Mouse (Mus musculus): ENCODE measurements around the gene Ctsll3. TPM values are rescaled to one million over a fixed set of nuclear protein-coding genes. Genes with fewer than 3 reads are reported as not detected.

Gene Ctsll3
- total RNA-seq, 1 experiment, result not detected

DNA sequence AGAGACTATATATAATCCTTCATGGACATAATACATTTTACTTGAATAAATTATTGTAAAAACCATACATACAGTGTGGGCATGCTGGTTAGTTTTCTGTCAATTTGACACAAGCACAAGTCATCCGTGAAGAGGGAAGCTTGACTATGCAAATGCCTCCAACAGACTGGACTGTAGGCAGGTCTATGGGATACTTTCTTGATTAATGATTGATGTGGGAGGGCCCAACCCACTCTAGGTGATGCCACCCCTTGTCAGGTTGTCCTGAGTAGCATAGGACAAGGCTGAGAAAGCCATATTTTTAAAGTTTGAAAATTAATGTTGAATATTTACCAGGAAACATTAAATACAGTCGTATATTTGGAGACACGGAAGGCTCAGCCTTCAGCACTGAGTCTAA, 22.1 kb downstream of the Ctsll3 start:
- no peak for TF ChIP-seq MAFK (IDR thresholded peaks at IDR 0.05; ENCODE audit: insufficient read depth, low read depth, low read length)
- no peak for TF ChIP-seq HCFC1 (IDR thresholded peaks at IDR 0.05; ENCODE audit: borderline replicate concordance, insufficient read depth, low read length)
- TF ChIP-seq ZC3H11A (IDR thresholded peaks at IDR 0.05; ENCODE audit: borderline replicate concordance, low read depth, low read length), result no peak
- no peak for TF ChIP-seq ZNF384 (IDR thresholded peaks at IDR 0.05; ENCODE audit: low read depth, low read length)
- no peak for TF ChIP-seq CHD2 (IDR thresholded peaks at IDR 0.05; ENCODE audit: low read depth, low read length)
- no peak for DNase-seq (ENCODE audit: low read depth, low spot score)
- Histone ChIP-seq H3K4me1 (ENCODE audit: control insufficient read depth in 2 of 2, insufficient read depth in 2 of 2, low read length in 2 of 2, poor library complexity in 1 of 2) (no peaks in the 10 kb centered on the region), H3K27ac (ENCODE audit: insufficient read depth, low read depth, low read length, poor library complexity, severe bottlenecking) (no peak overlapping the region), H3K4me3 (ENCODE audit: insufficient read depth in 1 of 2, low read depth in 1 of 2, low read length in 2 of 2, poor library complexity in 1 of 2, severe bottlenecking in 1 of 2) (no peak overlapping the region), H3K9me3 (ENCODE audit: control insufficient read depth, insufficient read depth, low read depth, low read length) (no peaks in the 10 kb centered on the region), H3K36me3 (ENCODE audit: control insufficient read depth, insufficient read depth, low read length, poor library complexity, severe bottlenecking) (no peaks in the 10 kb centered on the region), H3K9ac (ENCODE audit: insufficient read depth, low read depth, low read length, poor library complexity, severe bottlenecking) (no peak overlapping the region)
- in situ Hi-C loops (cut with MboI; ENCODE audit: low sequenced_read_pairs in 2 of 2, unreplicated experiment in 2 of 2), result no loop called here

DNA sequence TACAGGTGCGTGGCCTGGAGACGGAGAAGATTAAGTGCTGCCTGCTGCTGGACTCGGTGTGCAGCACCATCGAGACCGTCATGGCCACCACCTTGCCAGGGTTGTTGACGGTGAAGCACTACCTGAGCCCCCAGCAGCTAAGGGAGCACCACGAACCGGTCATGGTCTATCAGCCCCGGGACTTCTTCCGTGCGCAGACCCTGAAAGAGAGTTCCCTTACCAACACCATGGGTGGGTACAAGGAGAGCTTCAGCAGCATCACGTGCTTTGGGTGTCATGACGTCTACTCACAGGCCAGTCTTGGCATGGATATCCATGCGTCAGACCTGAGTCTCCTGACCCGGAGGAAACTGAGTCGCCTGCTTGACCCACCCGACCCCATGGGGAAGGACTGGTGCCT, 41.5 kb downstream of the Ctsll3 start:
- Histone ChIP-seq H3K27ac (ENCODE audit: insufficient read depth, low read depth, low read length, poor library complexity, severe bottlenecking) (no peak overlapping the region), H3K9me3 (ENCODE audit: control insufficient read depth, insufficient read depth, low read depth, low read length) (no peaks in the 10 kb centered on the region), H3K9ac (ENCODE audit: insufficient read depth, low read depth, low read length, poor library complexity, severe bottlenecking) (no peak overlapping the region), H3K4me1 (ENCODE audit: control insufficient read depth in 2 of 2, insufficient read depth in 2 of 2, low read length in 2 of 2, poor library complexity in 1 of 2) (no peaks in the 10 kb centered on the region), H3K36me3 (ENCODE audit: control insufficient read depth, insufficient read depth, low read length, poor library complexity, severe bottlenecking) (peaks cover 19% of the 10 kb centered on the region; the same call in 1 of the 2 replicates), H3K4me3 (ENCODE audit: insufficient read depth in 1 of 2, low read depth in 1 of 2, low read length in 2 of 2, poor library complexity in 1 of 2, severe bottlenecking in 1 of 2) (no peak overlapping the region)
- no peak for TF ChIP-seq CHD2 (IDR thresholded peaks at IDR 0.05; ENCODE audit: low read depth, low read length)
- no peak for TF ChIP-seq ZNF384 (IDR thresholded peaks at IDR 0.05; ENCODE audit: low read depth, low read length)
- no peak for TF ChIP-seq ZC3H11A (IDR thresholded peaks at IDR 0.05; ENCODE audit: borderline replicate concordance, low read depth, low read length)
- TF ChIP-seq MAFK (IDR thresholded peaks at IDR 0.05; ENCODE audit: insufficient read depth, low read depth, low read length), result no peak
- no peak for TF ChIP-seq HCFC1 (IDR thresholded peaks at IDR 0.05; ENCODE audit: borderline replicate concordance, insufficient read depth, low read length)
- no peak for DNase-seq (ENCODE audit: low read depth, low spot score)
- in situ Hi-C loops (cut with MboI; ENCODE audit: low sequenced_read_pairs in 2 of 2, unreplicated experiment in 2 of 2), result no loop called here

DNA sequence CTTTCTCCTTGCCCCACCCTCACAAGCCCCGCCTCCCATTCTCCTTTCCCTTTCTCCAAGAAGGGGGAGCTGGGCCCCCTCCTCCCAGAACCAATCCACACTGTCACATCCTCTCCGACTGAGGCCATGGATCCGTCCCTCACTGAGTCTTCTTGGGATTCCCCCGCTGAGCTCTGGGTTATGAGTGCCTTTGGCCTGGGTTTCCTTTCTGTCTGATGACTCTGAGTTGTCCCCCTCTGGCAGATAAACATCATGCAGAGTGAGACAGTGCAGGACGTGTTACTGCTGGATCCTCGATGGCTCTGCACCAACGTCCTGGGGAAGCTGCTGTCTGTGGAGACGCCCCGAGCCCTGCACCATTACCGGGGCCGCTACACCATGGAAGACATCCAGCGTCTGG, 42.3 kb downstream of the Ctsll3 start:
- Histone ChIP-seq H3K4me1 (ENCODE audit: control insufficient read depth in 2 of 2, insufficient read depth in 2 of 2, low read length in 2 of 2, poor library complexity in 1 of 2) (no peaks in the 10 kb centered on the region), H3K36me3 (ENCODE audit: control insufficient read depth, insufficient read depth, low read length, poor library complexity, severe bottlenecking) (peaks cover 19% of the 10 kb centered on the region; the same call in 1 of the 2 replicates), H3K9ac (ENCODE audit: insufficient read depth, low read depth, low read length, poor library complexity, severe bottlenecking) (no peak overlapping the region; the same call in 1 of the 2 replicates), H3K9me3 (ENCODE audit: control insufficient read depth, insufficient read depth, low read depth, low read length) (no peaks in the 10 kb centered on the region), H3K27ac (ENCODE audit: insufficient read depth, low read depth, low read length, poor library complexity, severe bottlenecking) (no peak overlapping the region), H3K4me3 (ENCODE audit: insufficient read depth in 1 of 2, low read depth in 1 of 2, low read length in 2 of 2, poor library complexity in 1 of 2, severe bottlenecking in 1 of 2) (no peak overlapping the region)
- in situ Hi-C loops (cut with MboI; ENCODE audit: low sequenced_read_pairs in 2 of 2, unreplicated experiment in 2 of 2), result no loop called here
- no peak for TF ChIP-seq ZNF384 (IDR thresholded peaks at IDR 0.05; ENCODE audit: low read depth, low read length)
- no peak for TF ChIP-seq HCFC1 (IDR thresholded peaks at IDR 0.05; ENCODE audit: borderline replicate concordance, insufficient read depth, low read length)
- TF ChIP-seq MAFK (IDR thresholded peaks at IDR 0.05; ENCODE audit: insufficient read depth, low read depth, low read length), result no peak
- no peak for TF ChIP-seq ZC3H11A (IDR thresholded peaks at IDR 0.05; ENCODE audit: borderline replicate concordance, low read depth, low read length)
- TF ChIP-seq CHD2 (IDR thresholded peaks at IDR 0.05; ENCODE audit: low read depth, low read length), result no peak
- no peak for DNase-seq (ENCODE audit: low read depth, low spot score)

GRCm38 (mm10) chr13:60759136-60759535, 43.5 kb downstream of the Ctsll3 start:
- Histone ChIP-seq H3K36me3 (ENCODE audit: control insufficient read depth, insufficient read depth, low read length, poor library complexity, severe bottlenecking) (peaks cover 20% of the 10 kb centered on the region; the same call in 1 of the 2 replicates), H3K4me1 (ENCODE audit: control insufficient read depth in 2 of 2, insufficient read depth in 2 of 2, low read length in 2 of 2, poor library complexity in 1 of 2) (no peaks in the 10 kb centered on the region), H3K9me3 (ENCODE audit: control insufficient read depth, insufficient read depth, low read depth, low read length) (no peaks in the 10 kb centered on the region), H3K27ac (ENCODE audit: insufficient read depth, low read depth, low read length, poor library complexity, severe bottlenecking) (no peak overlapping the region), H3K9ac (ENCODE audit: insufficient read depth, low read depth, low read length, poor library complexity, severe bottlenecking) (no peak overlapping the region), H3K4me3 (ENCODE audit: insufficient read depth in 1 of 2, low read depth in 1 of 2, low read length in 2 of 2, poor library complexity in 1 of 2, severe bottlenecking in 1 of 2) (no peak overlapping the region)
- DNase-seq (ENCODE audit: low read depth, low spot score), result no peak
- TF ChIP-seq MAFK (IDR thresholded peaks at IDR 0.05; ENCODE audit: insufficient read depth, low read depth, low read length), result no peak
- no peak for TF ChIP-seq ZNF384 (IDR thresholded peaks at IDR 0.05; ENCODE audit: low read depth, low read length)
- TF ChIP-seq CHD2 (IDR thresholded peaks at IDR 0.05; ENCODE audit: low read depth, low read length), result no peak
- no peak for TF ChIP-seq HCFC1 (IDR thresholded peaks at IDR 0.05; ENCODE audit: borderline replicate concordance, insufficient read depth, low read length)
- TF ChIP-seq ZC3H11A (IDR thresholded peaks at IDR 0.05; ENCODE audit: borderline replicate concordance, low read depth, low read length), result no peak
- in situ Hi-C loops (cut with MboI; ENCODE audit: low sequenced_read_pairs in 2 of 2, unreplicated experiment in 2 of 2), result loop anchor here in 1 of 2 experiments (5.0 kb wide), 1 partner anchor 53 kb away; no protein-coding TSS in a partner anchor
